Mouse (Mus musculus): ENCODE measurements around the gene Rxfp4.

DNA sequence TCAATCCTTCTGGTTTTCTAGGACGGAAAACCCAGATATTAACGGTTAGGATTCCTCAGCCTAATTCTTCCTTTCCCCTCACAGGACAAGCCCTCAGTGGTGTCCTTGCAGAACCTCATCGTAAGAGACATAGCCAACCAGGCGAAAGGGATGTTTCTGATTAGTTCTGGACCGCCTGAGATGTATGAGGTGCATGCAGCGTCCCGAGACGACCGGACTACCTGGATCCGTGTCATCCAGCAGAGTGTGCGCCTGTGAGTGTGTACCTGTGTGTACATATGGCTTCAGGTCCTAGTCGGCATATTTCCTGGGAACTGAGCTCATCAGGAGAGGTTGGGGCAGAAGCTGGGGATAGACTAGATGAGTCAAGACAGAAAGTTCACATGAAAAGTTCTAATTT, 13.7 kb downstream of the Rxfp4 start:
- no peak for TF ChIP-seq MAFK (IDR thresholded peaks at IDR 0.05; ENCODE audit: insufficient read depth, low read depth, low read length)
- no peak for TF ChIP-seq ZNF384 (IDR thresholded peaks at IDR 0.05; ENCODE audit: low read depth, low read length)
- no peak for TF ChIP-seq HCFC1 (IDR thresholded peaks at IDR 0.05; ENCODE audit: borderline replicate concordance, insufficient read depth, low read length)
- no peak for TF ChIP-seq CHD2 (IDR thresholded peaks at IDR 0.05; ENCODE audit: low read depth, low read length)

All from ES-E14 (cell line).